Mouse (Mus musculus) central nervous system, embryonic 14 days (tissue): ENCODE measurements around the gene Mindy4. TPM values are rescaled to one million over a fixed set of nuclear protein-coding genes. Genes with fewer than 3 reads are reported as not detected.

Experiments
- polyA plus RNA-seq: library from polyadenylated mRNA; depleted of rRNA; stranded (reverse); fragments of >200 nt; gene quantifications from 2 replicates; pipeline ENCODE4 v1.2.3, GENCODE M21; 2012; rRNA removed

The Mindy4 gene
- polyA plus RNA-seq = 12.2 and 12.8 TPM in 2 replicates

DNA sequence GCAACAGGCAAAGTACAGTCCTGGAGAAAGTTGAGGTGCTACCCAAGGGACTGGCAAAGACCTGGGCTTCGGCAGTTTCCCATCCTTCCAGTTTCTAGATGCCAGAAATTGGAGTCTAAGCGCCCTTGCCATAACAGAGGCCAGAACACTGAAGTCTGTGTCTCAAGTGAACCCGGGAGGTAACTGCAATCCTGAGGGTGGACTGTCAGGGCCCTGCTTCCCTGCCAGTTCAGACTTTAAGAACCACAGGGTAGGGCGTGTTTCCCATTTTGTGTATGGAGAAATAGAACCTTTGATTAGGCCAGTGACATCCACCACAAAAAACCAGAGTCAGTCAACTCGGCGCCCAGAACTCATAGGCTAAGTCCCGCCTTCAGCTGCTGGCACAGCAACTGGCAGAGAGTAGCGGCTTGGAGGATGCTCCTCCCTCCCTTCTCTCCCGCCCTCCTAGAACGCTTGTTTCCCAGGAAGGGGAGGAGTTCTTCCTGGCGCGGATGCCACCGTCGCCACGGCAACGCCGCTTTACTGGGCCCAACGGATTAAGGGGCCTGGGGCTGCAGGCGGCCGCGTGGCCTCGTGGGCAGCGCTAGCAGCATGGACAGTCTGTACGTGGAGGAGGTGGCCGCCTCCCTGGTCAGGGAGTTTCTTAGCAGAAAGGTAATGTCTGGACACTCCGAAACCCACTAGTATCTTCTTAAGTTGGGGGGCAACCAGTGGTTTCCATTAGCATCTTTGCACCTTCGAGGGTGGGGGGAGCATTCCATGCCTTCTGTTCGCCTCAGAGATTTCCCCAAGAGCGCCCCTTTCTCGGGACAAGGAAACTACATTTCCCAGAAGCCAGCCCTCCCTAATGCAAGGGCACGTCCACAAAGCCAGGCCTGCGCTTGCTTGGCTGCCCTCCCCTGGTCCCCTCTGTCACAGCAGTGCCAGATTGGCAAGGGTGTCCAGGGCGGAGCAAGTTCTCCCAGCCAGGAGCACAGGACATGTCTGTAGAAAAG, at the start of gene Mindy4:
Mindy4 (plus strand) TSS at position 471 of the 998 bp plus-strand sequence.

DNA sequence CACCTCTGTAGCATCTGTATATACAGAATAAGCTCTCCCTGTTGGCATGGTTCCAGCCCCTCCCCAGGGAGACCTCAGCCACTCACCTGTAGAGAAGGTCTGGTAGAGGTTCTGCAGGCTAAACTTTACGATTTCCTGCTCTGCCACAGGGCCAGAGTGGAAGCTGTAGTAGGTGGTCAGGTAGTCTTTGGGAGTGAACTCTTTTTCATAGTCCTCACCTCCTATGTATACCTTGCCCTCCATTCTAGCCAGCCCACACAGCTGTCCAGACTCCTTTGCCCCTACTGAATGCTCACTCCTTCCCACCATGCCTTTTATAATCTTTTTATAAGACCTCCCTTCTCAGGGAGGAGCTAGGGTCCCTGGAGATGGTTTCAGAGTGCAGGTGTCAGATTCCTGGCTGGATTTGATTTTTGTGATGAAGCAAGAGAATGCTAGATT, 28.4 kb upstream of the Mindy4 start, which contains the start of gene Inmt:
Inmt (minus strand) TSS at position 303 of the 441 bp plus-strand sequence.

DNA sequence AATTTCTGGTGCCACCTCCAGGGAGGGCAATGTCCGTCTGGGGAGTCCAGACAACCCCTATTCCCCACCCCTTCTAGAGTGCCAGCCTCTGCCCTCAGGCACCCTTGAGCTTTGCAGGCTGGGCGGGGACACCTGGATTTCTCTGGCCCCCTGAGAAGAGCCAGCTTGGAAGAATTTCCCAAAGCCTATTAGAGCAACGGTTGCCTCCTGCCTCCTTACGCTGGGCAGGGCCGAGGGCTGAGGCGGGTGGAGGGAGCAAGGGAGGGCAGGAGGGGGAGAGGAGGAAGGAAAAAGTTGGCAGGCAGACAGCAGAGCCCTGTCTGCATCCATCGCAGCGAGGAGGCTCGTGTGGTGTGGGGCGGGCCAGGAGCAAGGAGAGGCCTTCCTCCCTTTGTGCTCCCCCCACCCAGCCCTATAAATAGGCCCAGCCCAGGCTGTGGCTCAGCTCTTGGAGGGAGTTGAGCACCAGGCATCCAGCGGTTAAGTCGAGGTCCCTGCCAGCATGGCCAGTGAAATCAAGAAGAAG, 132.9 kb downstream of the Mindy4 start, which contains the start of gene Aqp1:
Aqp1 (plus strand) TSS at position 444 of the 526 bp plus-strand sequence.

Other genes with a start within 250 kb of the Mindy4 start
- 3.9 and 4.8 TPM in 2 replicates for gene Nod1, start 230.8 kb upstream of the Mindy4 start, polyA plus RNA-seq
- gene Ggct, start 210.4 kb upstream of the Mindy4 start, polyA plus RNA-seq = 6.3 and 7.3 TPM in 2 replicates
- gene Gars, start 165.4 kb upstream of the Mindy4 start, polyA plus RNA-seq = 119 and 128 TPM in 2 replicates
- 1.0 and 1.3 TPM in 2 replicates for gene Crhr2, start 70.4 kb upstream of the Mindy4 start, polyA plus RNA-seq
- gene Inmt, start 28.3 kb upstream of the Mindy4 start, polyA plus RNA-seq = 0.14 TPM in 1 of 2 replicates, not detected in the other
- 18.1 and 28.2 TPM in 2 replicates for gene Aqp1, start 133.0 kb downstream of the Mindy4 start, polyA plus RNA-seq
- gene Ghrhr, start 172.9 kb downstream of the Mindy4 start, polyA plus RNA-seq = 0.02 TPM in 1 of 2 replicates, not detected in the other
- 39.6 and 42.8 TPM in 2 replicates for gene Adcyap1r1, start 248.6 kb downstream of the Mindy4 start, polyA plus RNA-seq